Mouse (Mus musculus) A20 (cell line): ENCODE data around the gene Rora.
A peak's percentile ranks its signal among the peaks of the same experiment; 100 is the strongest.

Experiments used
- DNase-seq: peaks from one replicate; pipeline ENCODE4 v3.0.0-alpha.2; 2011; ENCODE audit warnings: low read depth, low spot score

Gene Rora

DNA sequence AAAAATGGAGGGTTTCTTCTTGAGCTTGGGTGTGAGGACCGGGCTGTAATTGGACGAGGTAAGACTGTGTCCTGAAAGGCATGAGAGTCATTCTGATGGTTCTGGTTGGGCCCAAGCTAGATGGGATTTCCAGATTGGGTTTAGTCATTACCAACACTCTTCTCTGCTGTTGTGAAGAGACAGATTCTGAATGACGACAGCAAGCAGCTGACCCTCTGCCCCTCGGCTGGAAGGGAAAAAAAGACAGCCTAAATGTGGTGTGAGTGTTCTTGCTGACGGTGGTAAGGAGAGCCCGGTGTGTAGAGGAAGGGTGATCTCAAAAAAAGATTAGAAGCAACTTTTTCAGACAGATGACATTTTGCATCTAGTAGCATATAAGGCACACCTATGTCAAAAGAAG lies 686.2 kb downstream of the Rora start:
- DNase-seq = no peak

DNA sequence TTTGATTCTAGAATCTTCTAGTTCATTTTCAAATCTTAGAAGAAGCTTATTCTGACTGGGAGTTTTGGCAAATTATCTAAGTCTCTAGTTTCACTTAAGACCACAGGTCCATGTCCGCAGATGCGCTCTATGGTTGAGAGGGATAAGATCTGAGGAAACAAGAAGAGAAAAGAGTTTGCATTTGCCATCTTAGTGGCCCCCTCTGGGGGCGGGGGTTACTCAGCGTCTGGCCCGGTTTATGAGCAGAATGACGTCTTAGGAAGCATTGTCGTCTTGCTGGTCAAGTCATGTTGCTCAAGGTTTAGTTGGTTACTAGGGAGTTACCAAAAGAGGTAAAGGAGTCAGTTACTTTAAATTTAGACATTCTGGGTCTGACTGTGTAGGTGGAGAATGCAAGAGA lies 686.8 kb downstream of the Rora start:
- no peak for DNase-seq

DNA sequence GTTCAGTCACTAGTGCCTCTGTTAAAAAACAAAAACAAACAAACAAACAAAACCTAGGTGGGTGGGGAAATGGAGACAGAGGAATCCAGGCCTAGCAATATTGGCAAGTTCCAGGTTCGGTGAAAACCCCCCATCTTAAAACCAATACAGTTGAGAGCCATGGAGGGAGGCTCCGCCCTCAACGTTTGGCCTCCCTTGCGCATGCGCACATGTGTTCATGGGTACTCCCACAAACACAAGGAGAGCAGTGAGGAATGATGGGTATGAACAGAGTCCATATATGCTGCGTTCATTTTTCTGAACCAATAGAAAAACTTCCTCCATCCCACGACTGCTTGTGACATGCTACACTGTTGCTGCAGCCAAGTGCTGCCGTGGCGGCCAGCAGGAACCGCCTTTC lies 690.3 kb downstream of the Rora start:
- no peak for DNase-seq

- DNase-seq = no peak
Measured at GRCm38 (mm10) chr9:69345550-69345949, 692.0 kb downstream of the Rora start.

- DNase-seq = no peak
Measured at GRCm38 (mm10) chr9:69347796-69348195, 694.2 kb downstream of the Rora start.

- no peak for DNase-seq
Measured at GRCm38 (mm10) chr9:69349537-69349936, 696.0 kb downstream of the Rora start.

DNA sequence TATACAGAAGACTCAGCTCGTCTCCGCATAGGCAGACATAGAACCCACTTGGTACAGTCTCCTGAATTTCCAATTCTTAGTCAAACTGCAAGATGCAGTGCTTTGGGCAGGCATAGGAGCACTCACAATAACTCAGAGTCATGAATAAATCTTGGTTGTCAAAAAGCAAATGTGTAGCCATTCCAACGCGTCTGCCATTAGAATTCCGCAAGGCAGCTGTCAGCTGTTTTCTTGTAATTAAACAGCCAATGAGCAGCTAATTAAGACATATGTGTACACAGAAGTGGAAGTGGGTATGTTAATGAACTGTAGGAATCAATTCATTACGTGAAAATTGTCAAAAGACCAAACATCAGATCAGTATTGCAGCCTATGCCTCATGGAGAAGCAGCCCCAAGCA lies 700.6 kb downstream of the Rora start:
- no peak for DNase-seq

GRCm38 (mm10) chr9:69357834-69358233 lies 704.2 kb downstream of the Rora start:
- peak; percentile 58 for DNase-seq

GRCm38 (mm10) chr9:69358797-69359196 lies 705.2 kb downstream of the Rora start:
- no peak for DNase-seq

GRCm38 (mm10) chr9:69361951-69362445 lies 708.4 kb downstream of the Rora start:
- DNase-seq = no peak

DNA sequence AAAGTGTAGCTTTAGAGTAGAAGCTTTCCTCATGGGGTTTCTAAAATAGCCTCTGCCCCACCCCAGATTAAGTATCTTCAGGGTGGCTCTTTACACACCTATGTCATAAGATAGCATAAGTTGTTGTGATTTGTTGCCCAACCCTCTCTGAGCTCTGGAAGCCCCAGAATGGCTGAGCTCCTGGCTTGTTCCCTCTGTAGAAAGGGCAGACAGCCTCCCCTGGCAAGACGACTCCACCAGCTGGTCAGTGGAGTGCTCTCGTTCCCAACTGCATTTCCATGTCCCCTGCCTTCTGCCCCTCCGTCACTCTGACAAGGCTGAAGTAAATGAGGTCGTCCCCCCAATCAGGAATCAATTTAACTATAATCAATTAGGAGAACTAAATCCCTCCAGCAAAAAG lies 709.2 kb downstream of the Rora start:
- no peak for DNase-seq

DNA sequence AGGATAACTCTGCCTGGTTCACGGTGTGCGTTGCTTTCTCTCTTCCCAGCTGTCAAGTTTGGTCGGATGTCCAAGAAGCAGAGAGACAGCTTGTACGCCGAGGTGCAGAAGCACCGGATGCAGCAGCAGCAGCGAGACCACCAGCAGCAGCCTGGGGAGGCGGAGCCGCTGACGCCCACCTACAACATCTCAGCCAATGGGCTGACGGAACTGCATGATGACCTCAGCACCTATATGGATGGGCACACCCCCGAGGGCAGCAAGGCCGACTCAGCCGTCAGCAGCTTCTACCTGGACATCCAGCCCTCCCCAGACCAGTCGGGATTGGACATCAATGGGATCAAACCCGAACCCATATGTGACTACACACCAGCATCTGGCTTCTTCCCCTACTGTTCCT lies 710.5 kb downstream of the Rora start:
- DNase-seq = no peak

DNA sequence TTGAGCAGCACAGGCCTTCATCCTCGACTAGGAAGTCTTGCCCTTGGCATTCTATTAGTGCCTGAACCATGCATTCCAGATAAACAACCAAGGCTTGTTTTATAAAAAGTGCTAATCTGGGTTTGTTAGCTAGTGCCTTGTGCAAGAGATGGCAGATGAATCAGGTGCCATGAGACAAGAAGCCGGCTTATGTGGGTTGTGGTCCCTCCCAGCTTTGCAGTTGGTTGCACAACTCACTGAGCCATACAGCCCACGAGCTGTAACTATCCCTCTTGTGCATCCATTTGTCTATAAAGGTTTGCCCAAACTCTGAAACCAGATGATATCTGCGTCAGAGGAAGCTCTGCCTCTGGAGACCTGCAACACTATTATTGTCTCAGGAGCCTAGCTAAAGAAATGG lies 713.5 kb downstream of the Rora start:
- no peak for DNase-seq

- peak; percentile 64 for DNase-seq
Measured at GRCm38 (mm10) chr9:69368071-69368470, 714.5 kb downstream of the Rora start.

DNA sequence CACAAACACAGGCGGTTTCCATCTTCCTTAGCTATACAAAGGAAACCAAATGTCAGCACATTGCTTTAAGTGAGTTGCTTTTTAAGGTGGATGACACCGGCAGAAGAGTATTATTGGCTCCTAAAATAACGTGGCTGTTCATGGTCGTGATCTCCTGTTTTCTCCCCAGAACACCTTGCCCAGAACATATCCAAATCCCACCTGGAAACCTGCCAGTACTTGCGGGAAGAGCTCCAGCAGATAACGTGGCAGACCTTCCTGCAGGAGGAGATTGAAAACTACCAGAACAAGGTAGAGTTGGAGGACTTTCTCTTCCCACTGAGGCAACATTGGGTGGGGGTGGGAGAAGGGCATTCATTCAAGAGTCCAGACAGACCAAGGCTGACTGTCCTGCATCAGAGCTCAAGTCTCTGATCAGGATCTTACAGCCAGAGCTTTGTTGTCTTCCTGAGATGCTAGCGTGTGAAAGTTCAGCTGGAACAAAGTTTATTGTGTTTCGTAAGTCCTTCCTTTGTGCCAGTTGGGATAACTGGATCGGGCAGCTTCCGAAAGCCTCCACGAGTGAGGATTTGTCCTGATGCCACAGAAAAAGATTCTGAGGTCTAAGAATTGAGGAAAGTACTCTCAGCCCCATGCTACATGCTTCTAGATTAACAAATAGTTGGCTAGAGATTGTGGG lies 717.6 kb downstream of the Rora start:
- DNase-seq = no peak

DNA sequence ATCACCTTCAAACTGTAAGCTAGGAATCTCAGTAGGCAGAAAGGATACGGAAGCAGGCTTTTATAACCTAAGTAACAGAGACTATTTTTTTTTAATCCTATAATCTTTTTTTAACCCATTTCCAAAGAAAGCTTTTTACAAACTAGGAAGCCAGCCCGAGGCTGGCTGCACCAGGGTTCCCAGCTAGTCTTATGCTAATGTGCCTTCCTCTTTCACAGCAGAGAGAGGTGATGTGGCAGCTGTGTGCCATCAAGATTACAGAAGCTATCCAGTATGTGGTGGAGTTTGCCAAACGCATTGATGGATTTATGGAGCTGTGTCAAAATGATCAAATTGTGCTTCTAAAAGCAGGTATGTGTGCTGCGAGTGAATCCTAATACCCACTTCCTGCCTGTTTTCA lies 719.3 kb downstream of the Rora start:
- DNase-seq = no peak

DNA sequence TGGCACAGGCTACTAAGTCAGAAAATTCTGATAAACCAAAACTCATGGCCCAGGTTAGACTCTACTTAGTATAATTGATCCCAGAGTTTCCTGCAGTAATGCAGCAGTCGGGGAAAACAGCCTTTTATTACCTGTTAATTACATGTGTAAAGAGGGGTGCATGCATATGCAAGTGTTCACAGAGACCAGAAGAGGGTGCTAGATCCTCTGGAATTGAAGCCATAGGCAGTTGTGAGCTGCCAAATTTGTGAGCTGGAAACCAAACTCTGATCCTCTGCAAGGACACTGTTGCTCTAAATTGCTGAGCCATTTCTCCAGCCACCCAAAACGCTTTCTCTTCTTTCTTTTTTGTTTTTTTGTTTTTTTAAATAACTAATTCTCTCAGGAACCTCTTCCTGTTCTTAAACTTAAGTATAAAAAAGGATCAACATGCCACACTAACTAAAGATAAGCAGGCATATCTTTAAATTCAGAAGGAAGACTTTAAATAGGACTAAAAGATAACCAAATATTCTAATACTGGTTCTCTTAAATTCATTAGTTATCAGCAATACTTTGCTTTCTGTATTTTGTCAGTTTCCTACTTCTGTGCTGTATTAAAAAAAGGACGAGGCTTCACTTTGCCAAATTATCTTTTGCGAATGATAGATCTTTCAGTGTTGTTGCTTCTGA lies 723.5 kb downstream of the Rora start:
- DNase-seq = peak; percentile 35

GRCm38 (mm10) chr9:69377654-69378045 lies 724.1 kb downstream of the Rora start:
- DNase-seq = no peak

GRCm38 (mm10) chr9:69380546-69380945 lies 727.0 kb downstream of the Rora start:
- DNase-seq = no peak

GRCm38 (mm10) chr9:69381741-69382140 lies 728.2 kb downstream of the Rora start:
- DNase-seq = peak; percentile 76

GRCm38 (mm10) chr9:69384475-69384874 lies 730.9 kb downstream of the Rora start:
- DNase-seq = no peak

DNA sequence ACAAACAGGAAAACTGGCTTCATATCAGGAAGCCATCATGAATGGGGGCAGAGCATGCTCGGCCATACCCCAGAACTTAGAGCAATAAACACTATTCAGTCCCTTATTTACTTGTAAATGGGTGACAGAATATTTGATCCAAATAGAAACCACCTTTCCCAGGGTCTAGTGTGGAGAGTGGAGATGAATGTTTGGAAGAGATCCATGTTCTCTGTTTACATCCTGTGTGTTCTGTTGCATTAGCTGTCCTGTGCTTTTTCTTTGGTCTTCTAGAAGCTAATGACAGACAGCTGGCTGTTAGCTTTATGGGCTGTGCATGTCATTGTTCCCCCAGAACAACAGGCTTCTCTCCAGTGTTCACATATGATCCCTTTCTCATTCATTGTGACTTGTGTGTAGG lies 731.3 kb downstream of the Rora start:
- no peak for DNase-seq

DNA sequence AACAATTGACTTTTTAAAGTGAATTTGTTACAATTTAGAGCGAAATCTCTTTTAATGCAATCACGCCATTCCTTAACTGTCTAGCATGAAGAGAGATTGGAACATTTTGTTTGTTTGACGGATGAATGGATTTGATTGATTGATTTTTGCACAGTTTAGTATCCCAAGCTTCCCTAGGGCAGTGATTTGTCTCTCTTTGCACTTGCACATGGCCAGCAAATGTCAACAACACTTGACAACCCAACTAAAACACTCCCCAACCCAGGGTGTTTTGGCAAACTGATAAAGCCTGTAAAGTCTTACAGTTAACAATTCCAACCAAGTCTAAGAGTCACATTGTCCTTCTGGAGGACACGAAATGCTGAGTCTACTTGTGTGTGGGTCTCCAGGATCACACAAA lies 733.7 kb downstream of the Rora start:
- DNase-seq = no peak
